Mouse (Mus musculus) spleen, adult 10 weeks (tissue): ENCODE data around the gene Bmyc. TPM values are rescaled to one million over a fixed set of nuclear protein-coding genes. Genes with fewer than 3 reads are reported as not detected.

Experiments used
- polyA plus RNA-seq: library from polyadenylated mRNA; stranded (reverse); fragments of 350-450 nt; fragmentation: Illumina TruSeq; extraction: RNeasy Lipid Tissue Mini Kit (QIAGEN cat#74804); gene quantifications from one replicate; pipeline ENCODE4 v1.2.3, GENCODE M21; 2015; ENCODE audit warnings: low replicate concordance; ENCODE audit not compliant: insufficient read depth

Bmyc gene
- 11.3 TPM for polyA plus RNA-seq

GRCm38 (mm10) chr2:25706643-25707481 is at the start of gene Bmyc:
Gene Bmyc, plus strand, starts transcription at chr2:25706739.

DNA sequence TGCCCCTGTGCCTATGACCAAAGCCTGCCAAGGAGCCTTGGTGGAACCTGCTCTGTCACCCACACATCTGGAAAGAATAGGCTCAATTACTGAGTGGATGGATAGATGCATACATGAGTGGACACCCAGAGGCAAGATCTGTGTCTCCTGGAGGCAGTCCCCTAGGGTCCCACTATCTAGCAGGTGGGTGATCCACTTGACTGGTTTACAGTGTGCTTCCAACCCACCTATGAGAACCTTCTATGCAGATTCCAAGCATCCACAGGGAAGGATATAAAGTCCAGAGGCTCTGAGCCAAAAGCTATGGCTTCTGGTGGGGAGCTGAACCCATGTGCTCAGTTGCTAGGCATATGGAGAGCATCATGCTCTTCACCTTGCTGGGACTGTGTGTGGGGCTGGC is 48.9 kb upstream of the Bmyc start, which contains the start of gene Lcn5:
Lcn5 (plus strand) TSS at position 301 of the 400 bp plus-strand sequence.

DNA sequence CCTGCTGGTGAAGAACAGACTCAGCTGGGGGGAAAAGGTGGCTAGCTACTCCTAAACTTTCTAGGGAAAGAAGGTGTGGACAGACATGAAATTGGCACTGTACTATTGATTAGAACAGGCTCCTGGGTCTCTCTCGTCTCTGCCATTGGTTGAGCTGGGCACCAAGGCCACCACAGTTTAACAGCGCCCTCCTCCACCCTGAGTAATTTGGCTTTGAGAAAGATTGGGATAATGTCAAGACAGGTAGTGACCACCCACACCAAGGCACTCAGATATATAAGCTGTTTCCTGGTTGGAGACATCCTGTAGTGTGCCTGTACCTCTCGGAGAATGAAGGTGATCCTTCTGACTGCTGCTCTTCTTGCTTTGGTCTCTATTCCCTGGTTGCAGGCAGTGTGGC is 30.1 kb upstream of the Bmyc start, which contains the start of gene Lcn6:
Lcn6 (plus strand) TSS at position 301 of the 400 bp plus-strand sequence.

DNA sequence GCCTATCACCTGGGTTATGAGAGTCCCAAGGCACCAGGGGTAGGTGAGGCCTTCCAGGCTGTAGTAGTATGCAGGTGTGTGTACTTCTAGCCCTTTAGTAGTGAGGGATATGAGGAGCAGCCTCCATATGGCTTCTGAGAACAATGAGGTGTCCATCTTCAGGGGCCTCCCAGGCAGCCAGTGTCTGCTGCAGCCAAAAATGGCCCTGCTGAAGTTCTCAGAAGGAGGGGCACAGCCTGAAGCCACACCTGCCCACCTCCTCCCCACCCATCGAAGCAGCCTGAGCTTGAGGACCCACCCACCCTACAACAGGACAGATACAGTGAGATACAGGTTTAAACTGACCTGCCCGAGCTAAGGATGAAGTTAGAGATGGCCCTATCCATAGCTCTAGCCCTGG is 24.1 kb upstream of the Bmyc start, which contains the start of gene Lcn10:
Lcn10 (plus strand) TSS at position 301 of the 400 bp plus-strand sequence.

GRCm38 (mm10) chr2:25699743-25700142 is 6.8 kb upstream of the Bmyc start, which contains the start of gene Obp2a:
Gene Obp2a, plus strand, starts transcription at chr2:25700043.

GRCm38 (mm10) chr2:25736709-25737108 is 30.2 kb downstream of the Bmyc start, which contains the start of gene Obp2b:
Gene Obp2b, plus strand, starts transcription at chr2:25737009.

Other genes with a start within 250 kb of the Bmyc start
- not detected for gene Clic3, start 249.9 kb upstream of the Bmyc start, polyA plus RNA-seq
- gene Paxx, start 245.6 kb upstream of the Bmyc start, polyA plus RNA-seq = 33.9 TPM
- not detected for gene Ptgds, start 236.7 kb upstream of the Bmyc start, polyA plus RNA-seq
- gene Lcn12, start 212.8 kb upstream of the Bmyc start, polyA plus RNA-seq = not detected
- 33.4 TPM for gene Fbxw5, start 206.0 kb upstream of the Bmyc start, polyA plus RNA-seq
- 0.72 TPM for gene C8g, start 205.0 kb upstream of the Bmyc start, polyA plus RNA-seq
- gene Traf2, start 159.8 kb upstream of the Bmyc start, polyA plus RNA-seq = 24.0 TPM
- 41.3 TPM for gene Edf1, start 148.9 kb upstream of the Bmyc start, polyA plus RNA-seq
- gene Mamdc4, start 131.9 kb upstream of the Bmyc start, polyA plus RNA-seq = 0.43 TPM
- 21.0 TPM for gene Phpt1, start 131.5 kb upstream of the Bmyc start, polyA plus RNA-seq
- gene Ajm1, start 125.0 kb upstream of the Bmyc start, polyA plus RNA-seq = 0.72 TPM
- gene Rabl6, start 98.2 kb upstream of the Bmyc start, polyA plus RNA-seq = 59.4 TPM
- not detected for gene Ccdc183, start 89.1 kb upstream of the Bmyc start, polyA plus RNA-seq
- 14.0 TPM for gene Tmem141, start 84.7 kb upstream of the Bmyc start, polyA plus RNA-seq
- 205 TPM for gene Fcna, start 78.7 kb upstream of the Bmyc start, polyA plus RNA-seq
- gene Lcn8, start 53.6 kb upstream of the Bmyc start, polyA plus RNA-seq = not detected
- not detected for gene Lcn5, start 48.8 kb upstream of the Bmyc start, polyA plus RNA-seq
- gene Lcn6, start 30.0 kb upstream of the Bmyc start, polyA plus RNA-seq = not detected
- gene Lcn10, start 24.0 kb upstream of the Bmyc start, polyA plus RNA-seq = not detected
- gene Obp2a, start 6.7 kb upstream of the Bmyc start, polyA plus RNA-seq = not detected
- gene Obp2b, start 30.3 kb downstream of the Bmyc start, polyA plus RNA-seq = not detected
- gene Lcn3, start 58.8 kb downstream of the Bmyc start, polyA plus RNA-seq = not detected
- not detected for gene Lcn11, start 70.3 kb downstream of the Bmyc start, polyA plus RNA-seq
- not detected for gene Gm13539, start 75.5 kb downstream of the Bmyc start, polyA plus RNA-seq
- gene Glt6d1, start 109.1 kb downstream of the Bmyc start, polyA plus RNA-seq = not detected
- gene Lcn9, start 116.4 kb downstream of the Bmyc start, polyA plus RNA-seq = not detected
- gene Sohlh1, start 140.5 kb downstream of the Bmyc start, polyA plus RNA-seq = not detected
- not detected for gene Kcnt1, start 157.0 kb downstream of the Bmyc start, polyA plus RNA-seq